Mouse (Mus musculus): Measurements from ENCODE around the gene Dchs2.

DNA sequence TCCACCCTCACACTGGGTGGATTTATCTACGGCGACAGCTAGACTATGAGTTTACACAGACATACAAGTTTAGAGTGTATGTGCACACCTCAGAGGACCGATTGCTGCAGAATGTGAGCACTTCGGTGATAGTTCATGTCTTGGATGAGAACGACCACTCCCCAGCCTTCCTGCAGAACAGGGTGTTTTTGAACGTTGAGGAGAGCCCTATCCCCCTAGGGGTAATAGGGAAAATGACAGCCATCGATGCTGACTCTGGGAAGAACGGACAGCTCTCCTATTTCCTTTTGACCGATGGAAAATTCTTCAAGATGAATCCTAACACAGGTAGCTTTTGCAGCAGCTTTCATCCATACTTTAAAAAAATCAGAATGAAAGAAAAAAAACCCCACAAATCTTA is 143.2 kb downstream of the Dchs2 start:
- peak; percentile 14 for TF ChIP-seq CTCF (IDR thresholded peaks at IDR 0.05)
- TF ChIP-seq EP300 (IDR thresholded peaks at IDR 0.05; ENCODE audit: insufficient read depth, low read depth, low read length) = no peak
